Mouse (Mus musculus) MEL (cell line): ENCODE measurements around the gene Vps13d. TPM values are rescaled to one million over a fixed set of nuclear protein-coding genes. Genes with fewer than 3 reads are reported as not detected.
A peak's percentile ranks its signal among the peaks of the same experiment; 100 is the strongest.

Source experiments
- DNase-seq: peaks from one replicate; pipeline ENCODE4 v3.0.0; 2011; ENCODE audit warnings: low read depth, low spot score
- H3K27ac ChIP-seq: 2 replicates; pipeline ENCODE4 v1.5.1; 2012; ENCODE audit warnings: low read depth, mild to moderate bottlenecking, control low read depth, low read length, moderate library complexity; ENCODE audit not compliant: control insufficient read depth
- H3K27me3 ChIP-seq, 2 experiments: fragments of 150-350 bp in 1 of 2; sonication (generic) in 1 of 2; 2 replicates each; pipeline ENCODE4 v1.6.1; 2012; ENCODE audit warnings: low read length in 2 of 2, mild to moderate bottlenecking in 2 of 2, improper control_type of control experiment in 1 of 2, moderate library complexity in 1 of 2; ENCODE audit not compliant: insufficient read depth in 2 of 2, control insufficient read depth in 1 of 2
- H3K36me3 ChIP-seq, 2 experiments: 2 replicates each; pipeline ENCODE4 v1.6.1; 2012 to 2014; ENCODE audit warnings: low read length in 2 of 2, improper control_type of control experiment in 1 of 2, inconsistent platforms in 1 of 2, mild to moderate bottlenecking in 1 of 2; ENCODE audit not compliant: insufficient read depth in 2 of 2, control insufficient read depth in 1 of 2
- H3K4me1 ChIP-seq, 2 experiments: fragments of 150-350 bp in 1 of 2; sonication (generic) in 1 of 2; 2 replicates each; pipeline ENCODE4 v1.6.1; 2012; ENCODE audit warnings: low read length in 2 of 2, improper control_type of control experiment in 1 of 2, mild to moderate bottlenecking in 1 of 2; ENCODE audit not compliant: insufficient read depth in 2 of 2, control insufficient read depth in 1 of 2
- H3K4me3 ChIP-seq, 2 experiments: fragments of 150-350 bp in 1 of 2; sonication (generic) in 1 of 2; 2 replicates each; pipeline ENCODE4 v1.5.1; 2012; ENCODE audit warnings: low read depth in 2 of 2, low read length in 2 of 2, mild to moderate bottlenecking in 2 of 2, moderate library complexity in 2 of 2, control low read depth in 1 of 2, improper control_type of control experiment in 1 of 2; ENCODE audit not compliant: control insufficient read depth in 1 of 2, insufficient read depth in 1 of 2
- H3K79me2 ChIP-seq: 2 replicates; pipeline ENCODE4 v1.6.1; 2012; ENCODE audit warnings: mild to moderate bottlenecking, low read length, moderate library complexity; ENCODE audit not compliant: control insufficient read depth, poor library complexity, insufficient read depth
- H3K9ac ChIP-seq: 2 replicates; pipeline ENCODE4 v1.6.1; 2012; ENCODE audit warnings: low read depth, mild to moderate bottlenecking, control low read depth, low read length, moderate library complexity; ENCODE audit not compliant: control insufficient read depth, poor library complexity, severe bottlenecking
- H3K9me3 ChIP-seq: fragments of 150-350 bp; sonication (generic); replicated peaks from 2 replicates; pipeline ENCODE4 v1.6.1; 2012; ENCODE audit warnings: mild to moderate bottlenecking, low read length, improper control_type of control experiment, moderate library complexity; ENCODE audit not compliant: insufficient read depth
- BHLHE40 ChIP-seq: IDR thresholded peaks from 2 replicates; pipeline ENCODE4 v1.6.1; 2012; ENCODE audit warnings: low read depth, mild to moderate bottlenecking, inconsistent platforms, low read length, improper control_type of control experiment, borderline replicate concordance
- CHD1 ChIP-seq: IDR thresholded peaks from 2 replicates; pipeline ENCODE4 v1.6.1; 2012; ENCODE audit warnings: low read depth, mild to moderate bottlenecking, inconsistent platforms, low read length, improper control_type of control experiment
- CTCF ChIP-seq, 3 experiments: IDR thresholded peaks in 2 of 3; conservative IDR thresholded peaks in 1 of 3; 2 replicates each; pipeline ENCODE4 v1.5.1; 2011 to 2012; ENCODE audit warnings: low read length in 3 of 3, low read depth in 2 of 3, mild to moderate bottlenecking in 2 of 3, improper control_type of control experiment in 1 of 3, inconsistent platforms in 1 of 3, mixed read lengths in 1 of 3, moderate library complexity in 1 of 3; ENCODE audit not compliant: control insufficient read depth in 1 of 3, insufficient read depth in 1 of 3, poor library complexity in 1 of 3, severe bottlenecking in 1 of 3
- E2F4 ChIP-seq: IDR thresholded peaks from 2 replicates; pipeline ENCODE4 v1.6.1; 2011; ENCODE audit warnings: low read depth, low read length, improper control_type of control experiment, borderline replicate concordance
- ELF1 ChIP-seq: IDR thresholded peaks from 2 replicates; pipeline ENCODE4 v1.6.1; 2014; ENCODE audit warnings: low read depth, mild to moderate bottlenecking, inconsistent platforms, low read length, improper control_type of control experiment, moderate library complexity
- KAT2A ChIP-seq: conservative IDR thresholded peaks from 2 replicates; pipeline ENCODE4 v1.6.1; 2012; ENCODE audit warnings: low read depth, low read length, improper control_type of control experiment, inconsistent platforms
- MAFK ChIP-seq: IDR thresholded peaks from 2 replicates; pipeline ENCODE4 v1.6.1; 2011; ENCODE audit warnings: low read depth, mild to moderate bottlenecking, low read length, improper control_type of control experiment, borderline replicate concordance
- MAX ChIP-seq: IDR thresholded peaks from 2 replicates; pipeline ENCODE4 v1.6.1; 2011; ENCODE audit warnings: low read length, improper control_type of control experiment
- MEF2A ChIP-seq: IDR thresholded peaks from 2 replicates; pipeline ENCODE4 v1.6.1; 2014; ENCODE audit warnings: low read depth, mild to moderate bottlenecking, inconsistent platforms, low read length, improper control_type of control experiment; ENCODE audit not compliant: poor library complexity, insufficient replicate concordance, severe bottlenecking; ENCODE audit errors: extremely low read depth
- MYB ChIP-seq: IDR thresholded peaks from 2 replicates; pipeline ENCODE4 v1.6.1; 2011; ENCODE audit warnings: mild to moderate bottlenecking, low read depth, low read length, improper control_type of control experiment
- POLR2A ChIP-seq, 2 experiments: IDR thresholded peaks; 2 replicates each; pipeline ENCODE4 v1.6.1; 2011 to 2012; ENCODE audit warnings: low read length in 2 of 2, mild to moderate bottlenecking in 2 of 2, control low read depth in 1 of 2, improper control_type of control experiment in 1 of 2, low read depth in 1 of 2, moderate library complexity in 1 of 2; ENCODE audit not compliant: control insufficient read depth in 1 of 2, insufficient read depth in 1 of 2, poor library complexity in 1 of 2
- POLR2AphosphoS5 ChIP-seq: IDR thresholded peaks from 2 replicates; pipeline ENCODE4 v1.6.1; 2012; ENCODE audit warnings: low read depth, borderline replicate concordance, mild to moderate bottlenecking, inconsistent platforms, low read length, moderate library complexity, mixed read lengths
- RAD21 ChIP-seq: IDR thresholded peaks from 2 replicates; pipeline ENCODE4 v1.6.1; 2011; ENCODE audit warnings: mild to moderate bottlenecking, low read depth, low read length, improper control_type of control experiment
- RCOR1 ChIP-seq: IDR thresholded peaks from 2 replicates; pipeline ENCODE4 v1.6.1; 2012; ENCODE audit warnings: low read depth, mild to moderate bottlenecking, inconsistent platforms, low read length, improper control_type of control experiment
- SMC3 ChIP-seq: IDR thresholded peaks from 2 replicates; pipeline ENCODE4 v1.6.1; 2011; ENCODE audit warnings: low read depth, low read length, improper control_type of control experiment
- TBP ChIP-seq: IDR thresholded peaks from 2 replicates; pipeline ENCODE4 v1.8.0; 2011; ENCODE audit warnings: low read depth, low read length, improper control_type of control experiment
- UBTF ChIP-seq: IDR thresholded peaks from 2 replicates; pipeline ENCODE4 v1.6.1; 2012; ENCODE audit warnings: low read depth, mild to moderate bottlenecking, inconsistent platforms, low read length, improper control_type of control experiment, moderate library complexity, borderline replicate concordance; ENCODE audit not compliant: insufficient read depth
- USF1 ChIP-seq: IDR thresholded peaks from 2 replicates; pipeline ENCODE4 v1.6.1; 2014; ENCODE audit warnings: low read depth, mild to moderate bottlenecking, inconsistent platforms, low read length, improper control_type of control experiment, moderate library complexity
- ZKSCAN1 ChIP-seq: IDR thresholded peaks from 2 replicates; pipeline ENCODE4 v1.6.1; 2012; ENCODE audit warnings: low read depth, mild to moderate bottlenecking, inconsistent platforms, low read length, improper control_type of control experiment, moderate library complexity
- ZMIZ1 ChIP-seq: IDR thresholded peaks from 2 replicates; pipeline ENCODE4 v1.6.1; 2012; ENCODE audit warnings: low read depth, mild to moderate bottlenecking, inconsistent platforms, low read length, improper control_type of control experiment, moderate library complexity
- ZNF384 ChIP-seq: IDR thresholded peaks from 2 replicates; pipeline ENCODE4 v1.6.1; 2012; ENCODE audit warnings: low read depth, mild to moderate bottlenecking, inconsistent platforms, low read length, improper control_type of control experiment
- polyA plus RNA-seq, 2 experiments: library from polyadenylated mRNA; stranded (reverse) in 1 of 2; unstranded in 1 of 2; fragments of >175 nt in 1 of 2; fragments of >200 nt in 1 of 2; gene quantifications; 2 replicates each; pipeline versions ENCODE4 v1.2.1 to v1.2.4; 2012; ENCODE audit warnings: low replicate concordance in 2 of 2, low read depth in 1 of 2; ENCODE audit not compliant: insufficient read length in 2 of 2, insufficient read depth in 1 of 2, missing spikeins in 1 of 2
- total RNA-seq: library from RNA; depleted of rRNA; stranded (reverse); fragments of 300-350 nt; gene quantifications from 2 replicates; pipeline ENCODE4 v1.2.3, GENCODE M21; 2012

Gene Vps13d
- total and polyA plus RNA-seq, 3 experiments, result 8.9 to 14.5 (median 13.2) TPM

- TF ChIP-seq SMC3 (peak; percentile 25; the same call in 1 of the 2 replicates), ZNF384 (peak; percentile 89), ZMIZ1 (no peak), CTCF (IDR thresholded peaks at IDR 0.05 in 2 of 3, conservative IDR thresholded peaks at IDR 0.05 in 1 of 3; ENCODE audit: control insufficient read depth in 1 of 3, insufficient read depth in 1 of 3, low read depth in 2 of 3, low read length in 3 of 3, poor library complexity in 1 of 3, severe bottlenecking in 1 of 3) (peak in 1 of 3 experiments; percentile 28; a peak in 2 of 6 replicates), RCOR1 (no peak), RAD21 (peak; percentile 46), POLR2A (IDR thresholded peaks at IDR 0.05; ENCODE audit: control insufficient read depth in 1 of 2, insufficient read depth in 1 of 2, low read depth in 1 of 2, low read length in 2 of 2, poor library complexity in 1 of 2) (no peak)
- no peaks in the 10 kb centered on the region for H3K79me2 ChIP-seq
- no peak for DNase-seq
- H3K9me3 ChIP-seq, result no peaks in the 10 kb centered on the region
- peaks cover 3 to 7% of the 10 kb centered on the region in 2 experiments; a peak in 3 of 4 replicates for H3K36me3 ChIP-seq
- no peak overlapping the region for H3K27ac ChIP-seq
- H3K27me3 ChIP-seq, result no peaks in the 10 kb centered on the region
- H3K4me3 ChIP-seq, result no peak overlapping the region
- H3K9ac ChIP-seq, result no peak overlapping the region
- H3K4me1 ChIP-seq, result peaks cover 5 to 7% of the 10 kb centered on the region in 2 experiments; a peak in 3 of 4 replicates
These were observed 69.2 kb downstream of the Vps13d start for GRCm38 (mm10) chr4:145125463-145126220.

GRCm38 (mm10) chr4:145124419-145124818 lies 70.4 kb downstream of the Vps13d start:
- no peak for DNase-seq
- Histone ChIP-seq H3K9ac (no peak overlapping the region), H3K9me3 (no peaks in the 10 kb centered on the region), H3K4me1 (peaks cover 5 to 7% of the 10 kb centered on the region in 2 experiments; a peak in 3 of 4 replicates), H3K27ac (no peak overlapping the region), H3K4me3 (no peak overlapping the region), H3K79me2 (no peaks in the 10 kb centered on the region), H3K36me3 (peaks cover 5 to 7% of the 10 kb centered on the region in 2 experiments; a peak in 3 of 4 replicates), H3K27me3 (no peaks in the 10 kb centered on the region)
- TF ChIP-seq CTCF (IDR thresholded peaks at IDR 0.05 in 2 of 3, conservative IDR thresholded peaks at IDR 0.05 in 1 of 3; ENCODE audit: control insufficient read depth in 1 of 3, insufficient read depth in 1 of 3, low read depth in 2 of 3, low read length in 3 of 3, poor library complexity in 1 of 3, severe bottlenecking in 1 of 3), result no peak
- TF ChIP-seq MYB, result no peak
- no peak for TF ChIP-seq MEF2A
- TF ChIP-seq BHLHE40, result no peak
- no peak for TF ChIP-seq E2F4
- TF ChIP-seq ZNF384, result no peak

DNA sequence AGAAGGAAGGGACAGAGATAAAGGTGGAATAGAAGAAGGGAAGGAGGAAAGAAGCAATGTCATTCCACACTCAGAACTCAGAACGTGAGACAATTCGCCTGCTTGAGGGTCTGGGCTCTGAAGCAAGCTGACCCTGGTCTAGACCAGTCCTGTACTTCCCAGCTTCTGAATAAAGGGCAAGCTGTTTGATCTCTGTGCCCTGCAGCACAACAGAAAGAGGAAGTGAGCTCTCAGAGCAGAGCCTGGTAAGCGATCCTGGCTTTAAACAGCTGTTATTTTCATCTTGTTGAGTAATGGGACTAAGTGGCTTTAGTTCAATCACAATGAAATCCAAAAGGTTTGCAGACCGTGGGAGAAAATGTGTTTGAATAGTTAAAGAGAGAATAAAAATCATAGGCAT lies 83.2 kb downstream of the Vps13d start:
- Histone ChIP-seq H3K27ac (no peak overlapping the region), H3K79me2 (no peaks in the 10 kb centered on the region), H3K4me1 (no peaks in the 10 kb centered on the region), H3K9me3 (no peaks in the 10 kb centered on the region), H3K4me3 (no peak overlapping the region), H3K36me3 (peaks cover 0 to 1% of the 10 kb centered on the region in 2 experiments; a peak in 2 of 4 replicates), H3K9ac (no peak overlapping the region), H3K27me3 (no peaks in the 10 kb centered on the region)
- peak; percentile 57 for DNase-seq
- no peak for TF ChIP-seq SMC3
- TF ChIP-seq RAD21, result no peak
- TF ChIP-seq MAX, result no peak
- no peak for TF ChIP-seq ZKSCAN1
- no peak for TF ChIP-seq POLR2AphosphoS5
- no peak for TF ChIP-seq CHD1
- no peak for TF ChIP-seq ZNF384
- TF ChIP-seq BHLHE40, result no peak
- no peak for TF ChIP-seq KAT2A
- no peak for TF ChIP-seq UBTF
- TF ChIP-seq MAFK, result no peak
- no peak for TF ChIP-seq ELF1
- no peak for TF ChIP-seq TBP
- TF ChIP-seq USF1, result no peak
